Mouse (Mus musculus) cerebral cortex, adult 2 months (tissue): ENCODE data around the gene Fam71a.

Experiments
- WGBS: fragments of 180-500 bp; shearing (Covaris S2); methylation state at CpG from one replicate; pipeline ENCODE4 v1.1.7; 2018; 5-methylcytosine and 5-hydroxymethylcytosine counted together

Fam71a gene

DNA sequence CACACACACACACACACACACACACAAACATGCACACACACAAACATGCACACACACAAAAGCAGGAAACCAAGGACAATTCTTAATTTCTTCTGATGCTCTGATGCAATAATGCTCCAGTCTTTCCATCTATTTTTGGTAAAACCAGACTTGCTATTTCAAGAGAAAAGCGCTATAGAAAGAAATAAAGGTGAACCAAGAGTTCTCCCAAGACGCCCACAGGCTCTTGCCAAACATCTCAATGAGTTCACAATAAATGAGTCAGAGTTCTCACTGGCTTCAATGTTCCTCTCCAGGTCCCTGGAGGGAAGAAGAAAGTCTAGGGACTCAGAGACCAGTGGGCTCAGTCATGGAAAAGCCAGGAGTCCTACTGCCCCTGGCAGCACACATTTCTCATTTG lies 40.9 kb downstream of the Fam71a start:
- 56% methylated on average over 2 of the region's 2 CpGs for WGBS

DNA sequence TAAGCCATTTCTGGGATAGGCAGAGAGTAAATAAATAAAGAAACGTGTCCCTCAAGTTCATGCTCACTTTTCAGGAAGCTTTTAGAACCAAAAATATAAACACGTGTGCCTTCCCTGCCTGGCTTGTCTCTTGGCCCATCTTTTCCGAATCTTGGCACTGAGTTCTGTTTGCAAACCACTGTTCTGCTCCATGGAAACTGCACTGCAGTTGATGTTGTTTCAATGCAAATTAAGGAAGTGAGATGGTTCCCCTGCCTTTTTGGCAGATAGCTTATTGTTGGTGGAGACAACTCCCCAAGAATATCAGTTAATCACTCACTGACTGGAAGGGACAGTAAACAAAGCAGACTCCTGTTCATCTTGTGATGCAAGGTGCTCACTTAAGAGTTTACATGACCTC lies 41.9 kb downstream of the Fam71a start:
- 37% methylated on average over 3 of the region's 3 CpGs for WGBS

DNA sequence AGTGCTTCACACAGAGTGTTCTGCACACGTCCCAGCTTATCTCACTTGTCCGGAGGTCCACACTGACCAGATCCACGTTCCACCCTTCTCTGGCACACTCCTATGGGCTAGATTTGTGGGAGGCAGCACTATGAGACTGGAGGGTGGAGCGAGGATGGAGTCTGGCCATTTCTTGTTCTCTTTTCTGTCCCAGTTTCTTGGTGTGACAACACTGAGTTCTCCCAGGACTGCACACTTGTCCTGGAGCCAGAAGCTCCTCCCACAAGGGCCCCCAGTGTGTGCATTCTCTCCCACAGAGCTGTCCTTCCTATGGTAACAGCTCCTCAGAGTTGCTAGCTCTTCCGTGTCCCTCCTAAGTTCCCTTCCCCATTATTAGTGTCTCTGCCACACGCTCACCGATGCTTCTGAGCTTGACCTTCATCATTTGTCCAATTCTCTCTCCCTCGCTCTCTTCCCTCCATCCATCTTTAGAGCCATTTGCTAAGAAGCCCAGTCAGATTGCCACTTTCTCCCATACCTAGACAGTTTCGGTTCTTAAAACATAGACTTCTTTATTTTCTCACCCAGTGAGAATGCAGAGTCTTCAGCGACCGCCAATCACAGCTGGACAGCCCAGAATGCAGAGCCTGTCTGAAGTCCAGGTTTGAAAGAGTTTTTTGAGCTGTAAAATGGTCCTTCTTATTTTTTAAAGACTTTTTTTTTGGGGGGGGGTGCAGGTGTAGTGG lies 48.9 kb downstream of the Fam71a start:
- 69% methylated on average over 11 of the region's 11 CpGs for WGBS

DNA sequence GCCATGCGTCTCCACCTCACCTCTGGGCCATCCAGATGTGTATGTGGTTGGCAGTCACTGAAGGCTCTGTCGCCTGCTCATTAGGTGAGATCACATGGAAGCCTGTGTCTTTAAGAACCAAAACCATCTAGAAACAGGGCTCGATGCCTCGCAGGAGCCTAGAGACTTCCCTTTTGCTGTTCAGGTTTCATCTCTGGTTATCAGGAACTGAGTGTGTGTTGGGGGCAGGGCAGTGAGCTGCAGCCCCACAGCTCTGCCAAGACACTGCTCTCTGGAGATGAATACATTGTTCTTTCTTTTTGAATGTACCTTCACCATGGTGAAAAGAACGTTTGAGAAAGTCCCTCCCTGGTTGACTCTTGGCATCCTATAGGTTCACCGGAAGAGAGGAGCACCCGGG lies 49.7 kb downstream of the Fam71a start:
- 78% methylated on average over 7 of the region's 7 CpGs for WGBS
